ENCODE assay signal across 22 mouse cellular contexts in genomic region chr9:66748390-66748789, GRCm38 (mm10). TPM values are rescaled to one million over a fixed set of nuclear protein-coding genes. Genes with fewer than 3 reads are reported as not detected.
A peak's percentile ranks its signal among the peaks of the same experiment; 100 is the strongest.
DNase-seq lines count a peak whose midpoint lies in the region; ATAC-seq and TF ChIP-seq lines count a peak whose summit lies in the region.
"Had no signal": no experiment of that assay in that cellular context is flagged by ENCODE, and none has a peak within 500 bp of the region (broad histone marks: within the 10 kb centered on the region; RNA-seq: fewer than 3 reads in every experiment).

No protein-coding gene starts in this region.

- H3K9ac ChIP-seq in heart, embryonic 11.5 days (ENCODE audit: low read depth, low read length): no peak overlapping the region
- H3K9ac ChIP-seq: embryonic facial prominence, embryonic 15.5 days; limb, embryonic 13.5 days; liver, embryonic 13.5 days; lung, embryonic 15.5 days had no signal

- H3K9me3 ChIP-seq in heart, embryonic 11.5 days (replicated peaks; ENCODE audit: control insufficient read depth, low read length): no peaks in the 10 kb centered on the region
- H3K9me3 ChIP-seq: embryonic facial prominence, embryonic 15.5 days; limb, embryonic 13.5 days; liver, embryonic 13.5 days; lung, embryonic 15.5 days had no signal

- TF ChIP-seq CTCF in brain, embryonic 14.5 days (IDR thresholded peaks at IDR 0.05; ENCODE audit: borderline replicate concordance, extremely low read depth, insufficient read depth, insufficient read length): no peak

- no peaks in the 10 kb centered on the region for H3K36me3 ChIP-seq in heart, embryonic 11.5 days (ENCODE audit: control insufficient read depth, insufficient read depth, low read length)
- H3K36me3 ChIP-seq: embryonic facial prominence, embryonic 15.5 days; liver, embryonic 13.5 days; lung, embryonic 15.5 days had no signal

- H3K4me1 ChIP-seq in heart, embryonic 11.5 days (ENCODE audit: control insufficient read depth, insufficient read depth, low read length): no peaks in the 10 kb centered on the region
- H3K4me1 ChIP-seq: embryonic facial prominence, embryonic 15.5 days; limb, embryonic 13.5 days; liver, embryonic 13.5 days; lung, embryonic 15.5 days had no signal

- WGBS in heart, embryonic 11.5 days (ENCODE audit: insufficient replicate concordance): 62% methylated on average over 15 of the region's 15 CpGs

- ATAC-seq in heart, embryonic 11.5 days (replicated peaks; ENCODE audit: insufficient number of reproducible peaks, low FRiP score, low TSS enrichment): no peak
- ATAC-seq: hindbrain, embryonic 16.5 days; intestine, embryonic 16.5 days had no signal

- no peak overlapping the region for H3K27ac ChIP-seq in heart, embryonic 11.5 days (ENCODE audit: low read depth, low read length)
- H3K27ac ChIP-seq: embryonic facial prominence, embryonic 15.5 days; limb, embryonic 13.5 days; liver, embryonic 13.5 days; lung, embryonic 15.5 days had no signal

- no peak for DNase-seq in heart, postnatal 10 days
- peak; percentile 49 for DNase-seq in left cerebral cortex, adult 11 months (ENCODE audit: low spot score)
- no peak for DNase-seq in left cerebral cortex, postnatal 4 days
- peak; percentile 15 for DNase-seq in brain, embryonic 14.5 days (ENCODE audit: low read depth)
- DNase-seq in left cerebral cortex, postnatal 25 days (ENCODE audit: low spot score in 2 of 2): peak; percentile 20 to 25
- DNase-seq in layer of hippocampus, postnatal 10 days (ENCODE audit: low spot score in 2 of 2): no peak
- DNase-seq: adrenal gland, postnatal 25 days; B cell, adult 2 months; cerebellum, adult 18-20 months; cerebellum, postnatal 25 days; liver, embryonic 13.5 days; lung, postnatal 4 days; retina, postnatal 1 day; thymus, postnatal 4 days had no signal

- no peak overlapping the region for H3K4me3 ChIP-seq in heart, embryonic 11.5 days (ENCODE audit: low read depth, low read length)
- H3K4me3 ChIP-seq: embryonic facial prominence, embryonic 15.5 days; limb, embryonic 13.5 days; liver, embryonic 13.5 days; lung, embryonic 15.5 days had no signal

- TF ChIP-seq POLR2A in brain, embryonic 14.5 days (IDR thresholded peaks at IDR 0.05; ENCODE audit: borderline replicate concordance, extremely low read depth, insufficient read depth, insufficient read length, poor library complexity, severe bottlenecking): no peak

- H3K27me3 ChIP-seq in heart, embryonic 11.5 days (ENCODE audit: control insufficient read depth, insufficient read depth, low read length): no peaks in the 10 kb centered on the region
- H3K27me3 ChIP-seq: embryonic facial prominence, embryonic 15.5 days; limb, embryonic 13.5 days; liver, embryonic 13.5 days; lung, embryonic 15.5 days had no signal

- peak overlapping the region; percentile 6; the same call in 1 of the 2 replicates for H3K4me2 ChIP-seq in heart, embryonic 11.5 days
- H3K4me2 ChIP-seq: embryonic facial prominence, embryonic 15.5 days; limb, embryonic 13.5 days; liver, embryonic 13.5 days; lung, embryonic 15.5 days had no signal

- intact Hi-C loops in heart, postnatal 10 days (cut with DNase I): no loop called here
- intact Hi-C loops in left cerebral cortex, postnatal 4 days (cut with DNase I): no loop called here
- intact Hi-C loops in left cerebral cortex, postnatal 25 days (cut with DNase I): no loop called here

RNA-seq across cellular contexts. Expression of gene Car12, which starts 34.9 kb away (rescaled TPM):
- polyA plus RNA-seq in heart, embryonic 11.5 days (2014; fragmentation: Nextera tagmentation; extraction: Ambion mirVana): 0.28 and 0.30 TPM in 2 replicates
- total RNA-seq in heart, postnatal 10 days (2021): under 1 TPM; 0.17 to 0.31 TPM
- 1 to 10 TPM; 1.2 to 3.3 TPM for total RNA-seq in left cerebral cortex, postnatal 4 days (2021)
- 6.0 and 9.2 TPM in 2 replicates for polyA plus RNA-seq in brain, embryonic 14.5 days (2012; rRNA removed)
- total RNA-seq in left cerebral cortex, postnatal 25 days (2021): 10 to 100 TPM; 11.8 to 15.0 TPM
- total RNA-seq in layer of hippocampus, postnatal 10 days (2021): 10 to 100 TPM; 26.1 to 30.4 TPM

RNA-seq across cellular contexts. Expression of gene Aph1b, which starts 46.9 kb away (rescaled TPM):
- 8.2 and 8.9 TPM in 2 replicates for polyA plus RNA-seq in heart, embryonic 11.5 days (2014; fragmentation: Nextera tagmentation; extraction: Ambion mirVana)
- 1 to 10 TPM; 6.5 to 8.1 TPM for total RNA-seq in heart, postnatal 10 days (2021)
- 10 to 100 TPM; 28.6 to 33.2 TPM for total RNA-seq in left cerebral cortex, postnatal 4 days (2021)
- 19.9 and 21.5 TPM in 2 replicates for polyA plus RNA-seq in brain, embryonic 14.5 days (2012; rRNA removed)
- total RNA-seq in left cerebral cortex, postnatal 25 days (2021): 10 to 100 TPM; 20.2 to 21.5 TPM
- 10 to 100 TPM; 26.7 to 27.4 TPM for total RNA-seq in layer of hippocampus, postnatal 10 days (2021)

RNA-seq across cellular contexts. Expression of gene Gm10647, which starts 48.4 kb away (rescaled TPM):
- 0.60 and 0.83 TPM in 2 replicates for polyA plus RNA-seq in heart, embryonic 11.5 days (2014; fragmentation: Nextera tagmentation; extraction: Ambion mirVana)
- total RNA-seq in heart, postnatal 10 days (2021): under 1 TPM; 0.17 to 0.32 TPM
- total RNA-seq in left cerebral cortex, postnatal 4 days (2021): under 1 TPM; 0.42 to 0.44 TPM
- polyA plus RNA-seq in brain, embryonic 14.5 days (2012; rRNA removed): 0.18 and 0.24 TPM in 2 replicates
- total RNA-seq in left cerebral cortex, postnatal 25 days (2021): under 1 TPM; 0.28 to 0.41 TPM
- under 1 TPM; 0.38 to 0.73 TPM for total RNA-seq in layer of hippocampus, postnatal 10 days (2021)
- total RNA-seq: gastrocnemius, adult 18-20 months; hematopoietic stem cell, adult 5-6 weeks had no signal

Comparison
In these comparisons a context has a peak if more than half of its experiments do, and no peak if none do; other contexts are left out.
1. DNase-seq: peak in left cerebral cortex, adult 11 months (single experiment), brain, embryonic 14.5 days (single experiment) and left cerebral cortex, postnatal 25 days (2 of 2); none in heart, postnatal 10 days (0 of 2), left cerebral cortex, postnatal 4 days (single experiment) and layer of hippocampus, postnatal 10 days (0 of 2).